Mouse (Mus musculus): ENCODE measurements around the gene Wsb2. TPM values are rescaled to one million over a fixed set of nuclear protein-coding genes. Genes with fewer than 3 reads are reported as not detected.

Gene Wsb2
- polyA plus RNA-seq, 1 experiment from 2014 or later: 32.3 TPM

DNA sequence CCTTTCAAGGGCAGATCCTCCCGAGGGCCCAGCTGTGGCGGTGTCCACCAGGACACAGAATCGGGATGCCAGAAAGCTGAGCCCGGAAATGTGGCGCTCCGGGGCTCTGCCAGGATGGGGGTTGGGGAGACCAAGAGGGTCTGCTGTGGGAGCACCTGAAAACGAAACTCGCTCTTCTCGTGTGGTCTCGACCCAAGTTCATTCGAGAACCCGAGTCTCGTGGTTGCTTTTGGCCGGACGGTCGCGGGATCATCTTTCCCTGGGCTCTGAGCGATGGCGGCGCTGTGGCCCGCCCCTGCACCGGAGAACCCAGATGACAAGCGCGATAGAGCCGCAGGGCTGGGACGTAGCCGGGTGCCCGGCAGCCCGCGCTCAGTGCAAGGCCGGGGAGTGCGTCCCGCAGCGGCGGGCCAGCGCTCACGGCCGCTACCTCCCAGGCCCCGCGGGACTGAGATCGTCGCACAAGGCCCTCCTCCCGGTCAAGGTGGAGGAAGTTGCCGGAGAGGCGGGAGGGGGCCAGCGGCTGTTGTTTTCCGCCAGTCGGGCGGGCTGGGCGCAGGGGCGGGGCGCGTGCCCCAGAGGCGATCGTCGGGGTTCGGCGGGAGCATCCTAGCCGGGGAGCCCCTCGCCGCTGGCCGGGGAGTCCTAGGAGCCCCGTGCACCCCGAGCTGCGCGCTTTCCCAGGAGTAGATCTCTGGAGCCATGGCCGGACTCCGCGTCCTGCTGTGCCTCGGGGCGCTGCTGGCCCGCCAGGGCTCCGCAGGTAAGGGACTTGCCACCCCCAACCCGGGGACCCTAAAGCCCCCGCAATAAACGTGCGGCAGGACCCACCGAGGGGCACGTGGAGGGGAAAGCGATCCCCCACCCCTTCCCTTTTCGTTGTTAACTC lies 38.1 kb upstream of the Wsb2 start, which contains the start of gene Vsig10:
Gene Vsig10, plus strand, starts transcription at position 343 of the 889 bp plus-strand sequence.
- Histone ChIP-seq H3K4me2 (ENCODE audit: low read depth, low read length) (peak within 1 kb of the TSS; percentile 96), H3K4me3 (ENCODE audit: low read depth, low read length) (peak within 1 kb of the TSS; percentile 71), H3K36me3 (replicated peaks; ENCODE audit: insufficient read depth, low read length) (no peaks in the 10 kb centered on the region), H3K9me3 (ENCODE audit: low read length) (no peaks in the 10 kb centered on the region), H3K27me3 (ENCODE audit: insufficient read depth, low read length) (peaks cover 14% of the 10 kb centered on the region), H3K4me1 (ENCODE audit: insufficient read depth) (peaks cover 8% of the 10 kb centered on the region), H3K9ac (replicated peaks) (peak within 1 kb of the TSS; percentile 78), H3K27ac (ENCODE audit: low read depth) (peak within 1 kb of the TSS; percentile 82)
- ATAC-seq (peak; percentile 86), DNase-seq (peak; percentile 67)
- TF ChIP-seq EP300 (IDR thresholded peaks at IDR 0.05; ENCODE audit: low read depth): no peak
- no peak; the same call in 1 of the 2 replicates for TF ChIP-seq CTCF (IDR thresholded peaks at IDR 0.05; ENCODE audit: low read depth)
- WGBS (ENCODE audit: insufficient replicate concordance): under 1% methylated on average over 74 of the region's 81 CpGs

DNA sequence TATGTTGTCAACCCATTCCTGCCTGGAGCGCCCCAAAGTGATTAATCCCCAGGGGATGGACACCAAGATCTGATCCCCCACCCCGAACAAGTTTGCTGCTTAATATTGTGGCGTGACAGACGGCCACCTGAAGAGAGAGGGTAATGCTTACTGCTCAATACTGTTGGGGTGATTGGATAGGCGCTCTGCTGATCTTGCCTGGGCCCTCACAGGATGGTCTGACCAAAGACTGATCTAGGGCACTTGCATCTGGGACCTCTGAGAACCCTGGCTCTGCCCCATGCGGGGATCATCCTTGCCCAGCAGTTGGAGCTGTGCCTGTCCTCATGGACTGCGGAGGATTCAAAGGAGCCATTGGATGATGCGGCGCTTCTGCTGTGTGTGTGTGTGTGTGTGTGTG lies 33.4 kb upstream of the Wsb2 start:
- no peak overlapping the region for H3K4me3 ChIP-seq (ENCODE audit: low read depth, low read length)
- H3K4me2 ChIP-seq (ENCODE audit: low read depth, low read length): no peak overlapping the region
- WGBS (ENCODE audit: insufficient replicate concordance): 79% methylated on average over 9 of the region's 9 CpGs
- H3K27ac ChIP-seq (ENCODE audit: low read depth): no peak overlapping the region
- H3K4me1 ChIP-seq (ENCODE audit: insufficient read depth): peaks cover 5% of the 10 kb centered on the region
- DNase-seq (no peak), ATAC-seq (no peak)
- H3K27me3 ChIP-seq (ENCODE audit: insufficient read depth, low read length): peaks cover 5% of the 10 kb centered on the region; the same call in 1 of the 2 replicates
- no peak for TF ChIP-seq EP300 (IDR thresholded peaks at IDR 0.05; ENCODE audit: low read depth)
- no peak for TF ChIP-seq CTCF (IDR thresholded peaks at IDR 0.05; ENCODE audit: low read depth)
- no peaks in the 10 kb centered on the region for H3K36me3 ChIP-seq (replicated peaks; ENCODE audit: insufficient read depth, low read length)
- no peak overlapping the region for H3K9ac ChIP-seq (replicated peaks)
- H3K9me3 ChIP-seq (ENCODE audit: low read length): no peaks in the 10 kb centered on the region

DNA sequence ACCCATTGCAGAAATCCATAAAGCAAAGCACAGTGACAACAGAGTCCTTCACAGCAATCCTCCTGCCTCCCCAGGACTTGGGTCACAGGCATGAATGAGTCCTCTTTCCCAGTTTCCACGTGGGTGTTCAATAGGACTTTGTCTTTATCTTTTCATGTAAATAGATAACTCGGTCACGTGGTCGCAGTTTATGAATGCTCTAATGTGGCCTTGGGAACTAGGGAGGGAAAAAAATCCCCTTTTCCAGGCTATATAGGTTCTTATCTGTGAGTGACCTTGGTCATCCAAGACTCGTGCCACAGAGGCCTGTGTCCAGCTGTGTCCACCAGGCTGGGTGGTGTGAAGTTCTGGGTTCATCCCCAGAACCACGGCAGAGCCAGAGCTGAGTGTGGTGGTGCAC lies 30.7 kb upstream of the Wsb2 start:
- DNase-seq (no peak), ATAC-seq (peak; percentile 33; the same call in 1 of the 2 replicates)
- TF ChIP-seq CTCF (IDR thresholded peaks at IDR 0.05; ENCODE audit: low read depth): no peak
- Histone ChIP-seq H3K4me1 (ENCODE audit: insufficient read depth) (no peaks in the 10 kb centered on the region), H3K9ac (replicated peaks) (no peak overlapping the region), H3K4me3 (ENCODE audit: low read depth, low read length) (no peak overlapping the region), H3K27me3 (ENCODE audit: insufficient read depth, low read length) (no peaks in the 10 kb centered on the region), H3K9me3 (ENCODE audit: low read length) (no peaks in the 10 kb centered on the region), H3K27ac (ENCODE audit: low read depth) (no peak overlapping the region), H3K4me2 (ENCODE audit: low read depth, low read length) (no peak overlapping the region), H3K36me3 (replicated peaks; ENCODE audit: insufficient read depth, low read length) (no peaks in the 10 kb centered on the region)
- WGBS (ENCODE audit: insufficient replicate concordance): 52% methylated on average over 6 of the region's 6 CpGs

DNA sequence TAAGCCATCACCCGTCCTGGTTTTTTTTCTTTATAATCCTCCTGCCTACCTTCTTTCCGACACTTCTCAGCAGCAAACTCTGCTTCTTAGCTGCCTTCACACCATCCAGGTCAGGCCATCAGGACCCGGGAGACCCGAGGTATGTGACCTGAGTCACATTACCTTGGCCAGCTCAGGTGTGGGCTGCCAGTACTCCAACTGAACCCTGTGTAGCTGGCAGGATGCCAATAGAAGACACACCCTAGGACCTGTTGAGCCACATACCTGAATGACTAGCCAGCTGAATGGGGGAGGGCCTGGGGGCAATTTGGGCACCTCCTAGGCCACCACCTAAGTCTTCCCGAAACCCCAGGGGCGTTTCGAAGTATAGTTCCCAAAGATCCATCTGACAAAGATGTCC lies 26.6 kb upstream of the Wsb2 start:
- Histone ChIP-seq H3K9ac (replicated peaks) (no peak overlapping the region), H3K4me2 (ENCODE audit: low read depth, low read length) (no peak overlapping the region), H3K36me3 (replicated peaks; ENCODE audit: insufficient read depth, low read length) (0 out of 2 replicates have a peak, but pooled peaks cover 2% of the 10 kb centered on the region), H3K27me3 (ENCODE audit: insufficient read depth, low read length) (no peaks in the 10 kb centered on the region), H3K9me3 (ENCODE audit: low read length) (no peaks in the 10 kb centered on the region), H3K4me3 (ENCODE audit: low read depth, low read length) (no peak overlapping the region), H3K27ac (ENCODE audit: low read depth) (no peak overlapping the region), H3K4me1 (ENCODE audit: insufficient read depth) (no peaks in the 10 kb centered on the region)
- ATAC-seq (no peak), DNase-seq (no peak)
- TF ChIP-seq EP300 (IDR thresholded peaks at IDR 0.05; ENCODE audit: low read depth) (no peak), CTCF (IDR thresholded peaks at IDR 0.05; ENCODE audit: low read depth) (no peak)
- 73% methylated on average over 7 of the region's 7 CpGs for WGBS (ENCODE audit: insufficient replicate concordance)

DNA sequence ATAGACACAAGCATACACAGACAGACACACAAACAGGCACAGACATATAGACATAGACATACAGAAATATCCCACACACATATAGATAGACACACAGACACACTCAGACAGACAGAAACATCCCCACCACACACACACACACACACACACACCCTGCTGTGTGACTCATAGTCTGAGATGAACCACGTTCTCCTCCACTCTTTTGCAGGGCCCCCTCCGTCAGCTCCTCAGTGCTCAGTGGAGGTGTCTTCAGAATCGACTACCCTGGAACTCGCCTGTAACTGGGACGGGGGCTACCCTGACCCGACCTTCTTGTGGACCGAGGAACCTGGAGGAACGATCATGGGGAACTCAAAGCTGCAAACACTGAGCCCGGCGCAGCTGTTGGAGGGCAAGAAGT lies 19.1 kb upstream of the Wsb2 start:
- DNase-seq (no peak), ATAC-seq (no peak)
- WGBS (ENCODE audit: insufficient replicate concordance): 76% methylated on average over 10 of the region's 10 CpGs
- H3K27me3 ChIP-seq (ENCODE audit: insufficient read depth, low read length): no peaks in the 10 kb centered on the region
- H3K9ac ChIP-seq (replicated peaks): no peak overlapping the region
- 0 out of 2 replicates have a peak, but pooled peaks cover 2% of the 10 kb centered on the region for H3K36me3 ChIP-seq (replicated peaks; ENCODE audit: insufficient read depth, low read length)
- H3K4me3 ChIP-seq (ENCODE audit: low read depth, low read length): no peak overlapping the region
- H3K27ac ChIP-seq (ENCODE audit: low read depth): no peak overlapping the region
- H3K4me2 ChIP-seq (ENCODE audit: low read depth, low read length): no peak overlapping the region
- TF ChIP-seq EP300 (IDR thresholded peaks at IDR 0.05; ENCODE audit: low read depth): no peak
- TF ChIP-seq CTCF (IDR thresholded peaks at IDR 0.05; ENCODE audit: low read depth): no peak
- no peaks in the 10 kb centered on the region for H3K4me1 ChIP-seq (ENCODE audit: insufficient read depth)
- H3K9me3 ChIP-seq (ENCODE audit: low read length): no peaks in the 10 kb centered on the region

DNA sequence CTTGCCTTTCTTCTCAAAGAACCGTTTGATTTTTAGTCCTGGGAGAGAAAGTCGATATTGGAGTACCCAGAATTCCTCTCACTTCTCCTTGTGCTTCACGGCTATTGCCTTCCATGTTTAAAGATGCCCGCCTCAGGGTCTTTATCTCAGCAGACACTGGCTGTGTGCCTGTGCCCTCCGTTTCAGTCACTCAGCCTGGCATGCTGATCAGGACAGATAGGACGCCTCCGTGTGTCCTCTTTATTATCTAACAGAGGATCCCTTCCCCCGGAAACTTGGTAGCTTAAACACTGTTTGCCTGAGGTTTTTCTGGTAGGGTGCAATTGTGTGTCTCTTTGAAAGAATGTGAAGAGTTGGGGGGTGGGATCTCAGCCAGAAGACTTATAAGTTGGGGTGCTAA lies 18.6 kb upstream of the Wsb2 start:
- DNase-seq (no peak), ATAC-seq (0 out of 2 replicates have a peak, but pooled peaks have one; percentile 48)
- H3K36me3 ChIP-seq (replicated peaks; ENCODE audit: insufficient read depth, low read length): 0 out of 2 replicates have a peak, but pooled peaks cover 2% of the 10 kb centered on the region
- no peak overlapping the region for H3K9ac ChIP-seq (replicated peaks)
- WGBS (ENCODE audit: insufficient replicate concordance): 56% methylated on average over 8 of the region's 8 CpGs
- no peak overlapping the region for H3K27ac ChIP-seq (ENCODE audit: low read depth)
- H3K4me3 ChIP-seq (ENCODE audit: low read depth, low read length): no peak overlapping the region
- H3K9me3 ChIP-seq (ENCODE audit: low read length): no peaks in the 10 kb centered on the region
- no peak for TF ChIP-seq EP300 (IDR thresholded peaks at IDR 0.05; ENCODE audit: low read depth)
- no peak for TF ChIP-seq CTCF (IDR thresholded peaks at IDR 0.05; ENCODE audit: low read depth)
- no peak overlapping the region for H3K4me2 ChIP-seq (ENCODE audit: low read depth, low read length)
- no peaks in the 10 kb centered on the region for H3K27me3 ChIP-seq (ENCODE audit: insufficient read depth, low read length)
- H3K4me1 ChIP-seq (ENCODE audit: insufficient read depth): no peaks in the 10 kb centered on the region
